Mouse (Mus musculus) lung, adult 2 months (tissue): Measurements from ENCODE around the gene Eml4.

Experiments
- CTCF ChIP-seq: fragments of 200-500 bp; IDR thresholded peaks from 2 replicates; pipeline ENCODE4 v1.5.1; 2011; ENCODE audit warnings: mild to moderate bottlenecking, low read length, control low read depth; ENCODE audit not compliant: insufficient read depth
- POLR2A ChIP-seq: fragments of 200-500 bp; IDR thresholded peaks from 2 replicates; pipeline ENCODE4 v1.6.1; 2011; ENCODE audit warnings: low read depth, mild to moderate bottlenecking, control low read depth, low read length, borderline replicate concordance; ENCODE audit errors: extremely low read depth

DNA sequence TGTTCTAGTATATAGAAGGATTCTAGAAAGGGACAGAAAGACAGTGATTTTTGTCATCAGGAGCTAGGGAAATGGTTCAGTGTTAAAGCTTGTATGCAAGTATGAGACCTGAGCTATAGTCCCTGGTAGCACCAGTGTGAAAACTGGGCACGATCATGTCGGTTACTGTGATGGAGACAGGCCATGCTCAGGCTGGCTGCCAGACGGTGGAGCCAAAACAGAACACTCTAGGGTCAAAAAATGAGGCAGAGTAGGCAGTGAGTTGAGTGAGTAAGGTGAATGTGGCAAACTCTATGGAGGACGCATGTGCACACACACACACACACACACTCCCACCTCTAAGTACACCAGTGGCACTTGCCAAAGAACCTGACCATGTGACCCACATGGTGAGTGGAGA is 92.7 kb downstream of the Eml4 start:
- no peak for TF ChIP-seq CTCF
- no peak for TF ChIP-seq POLR2A
